Mouse (Mus musculus): ENCODE results near the gene Abhd2.

- TF ChIP-seq CTCF (IDR thresholded peaks at IDR 0.05; ENCODE audit: borderline replicate concordance, insufficient read depth, low read length), result no peak
- TF ChIP-seq POLR2A (IDR thresholded peaks at IDR 0.05; ENCODE audit: low read depth, low read length), result no peak
Observed at GRCm38 (mm10) chr7:79369416-79369815, 96.4 kb downstream of the Abhd2 start.
